Mouse (Mus musculus): ENCODE results near the gene Dok4.

DNA sequence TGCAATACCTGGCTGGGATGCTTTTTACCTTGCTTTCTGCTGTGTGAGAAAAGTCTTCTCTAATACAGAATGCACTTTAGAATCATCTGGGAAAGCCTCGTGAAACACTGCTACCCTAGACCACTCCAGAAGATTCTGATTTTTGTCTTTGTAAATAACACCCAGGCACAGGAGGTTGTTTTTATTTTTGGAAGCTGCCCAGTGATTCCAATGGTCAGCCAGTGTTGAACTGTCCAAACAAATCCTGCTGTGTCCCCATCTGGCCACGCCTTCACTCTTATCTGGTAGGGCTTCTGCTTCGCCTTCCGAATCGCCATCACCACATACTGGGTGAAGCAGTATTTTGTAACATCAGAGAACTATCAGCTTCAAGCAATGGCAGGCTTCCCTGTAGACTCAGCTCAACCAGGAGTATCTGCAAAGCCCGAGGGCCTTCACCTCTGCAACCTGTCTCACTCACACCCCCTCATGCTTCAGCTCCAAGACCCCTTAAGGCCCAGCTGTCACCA, 56.4 kb downstream of the Dok4 start:
- no peak for TF ChIP-seq TAL1 (IDR thresholded peaks at IDR 0.05; ENCODE audit: low read length)
- no peak for TF ChIP-seq GATA1 (IDR thresholded peaks at IDR 0.05; ENCODE audit: low read length)

All from erythroblast, embryonic 14.5 days (primary cell).